In the genomic region with DNA sequence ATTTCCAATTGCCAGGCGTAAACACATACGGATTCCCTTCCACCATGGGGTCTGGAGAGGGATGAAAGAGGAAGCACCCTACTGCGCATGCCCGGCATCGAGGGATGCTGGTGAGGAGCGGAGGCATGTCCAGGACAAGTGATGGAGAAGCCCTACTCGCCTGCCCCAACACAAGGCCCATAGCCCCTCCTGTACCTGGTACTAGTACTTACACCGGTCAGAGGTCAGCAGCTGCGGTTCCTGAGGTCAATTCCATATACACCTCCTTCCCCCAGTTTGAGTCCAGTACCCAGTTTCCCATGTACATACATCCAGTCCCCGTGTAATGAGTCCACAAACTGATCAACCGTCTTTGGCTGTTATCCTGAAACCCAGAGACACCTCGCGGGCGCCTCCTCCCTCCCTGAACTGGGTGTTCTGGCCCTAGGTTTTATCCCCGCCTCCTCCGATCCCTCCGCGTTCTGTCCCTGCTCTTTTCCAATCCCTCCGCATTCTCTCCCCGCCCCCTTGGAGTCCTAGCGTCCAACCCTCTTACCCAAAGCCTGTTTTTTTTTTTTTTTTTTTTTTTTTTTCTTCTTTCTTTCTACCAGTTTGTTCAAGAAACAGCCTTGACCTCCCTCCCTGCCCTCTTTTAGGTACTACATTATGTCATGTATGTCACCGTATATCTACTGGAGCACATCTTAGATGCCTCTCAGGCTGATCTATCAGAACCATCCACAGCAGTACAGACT, we compare ENCODE assay signal across 8 mouse cellular contexts. TPM values are rescaled to one million over a fixed set of nuclear protein-coding genes. Genes with fewer than 3 reads are reported as not detected.
DNase-seq lines count a peak whose midpoint lies in the region; ATAC-seq and TF ChIP-seq lines count a peak whose summit lies in the region.

Gene Cpt1c, minus strand, starts transcription at position 469 of the 734 bp plus-strand sequence.

- peaks cover 44% of the 10 kb centered on the region for H3K4me1 ChIP-seq in hindbrain, embryonic 15.5 days (replicated peaks)

- H3K9me3 ChIP-seq in hindbrain, embryonic 15.5 days: no peaks in the 10 kb centered on the region

- WGBS in hindbrain, embryonic 15.5 days: under 1% methylated on average over 22 of the region's 22 CpGs

- ATAC-seq in hindbrain, embryonic 15.5 days (ENCODE audit: low FRiP score, low read depth): peak; percentile 58
- ATAC-seq in CD4-positive, CD25-positive, alpha-beta regulatory T cell, adult 4 months: no peak

- H3K4me2 ChIP-seq in hindbrain, embryonic 15.5 days: peak within 1 kb of the TSS; percentile 98

- DNase-seq in adrenal gland, adult 2 months: peak; percentile 85
- DNase-seq in embryo, embryonic 10 days (ENCODE audit: low spot score): peak; percentile 92
- peak; percentile 84 for DNase-seq in gastrocnemius, adult 2 months
- peak; percentile 87 to 88 for DNase-seq in left cerebral cortex, adult 18-20 months (ENCODE audit: low spot score in 2 of 2)
- peak; percentile 78 for DNase-seq in lung, postnatal 25 days (ENCODE audit: low spot score)
- peak; percentile 88 to 90 for DNase-seq in right cerebral cortex, adult 2 months (ENCODE audit: low spot score in 2 of 2)

- peak within 1 kb of the TSS; percentile 66 for H3K9ac ChIP-seq in hindbrain, embryonic 15.5 days

- H3K36me3 ChIP-seq in hindbrain, embryonic 15.5 days: peaks cover 36% of the 10 kb centered on the region

- intact Hi-C loops in gastrocnemius, adult 2 months (cut with DNase I): no loop called here

- H3K27ac ChIP-seq in gastrocnemius, adult 2 months: peak within 1 kb of the TSS; percentile 84
- peak within 1 kb of the TSS; percentile 91 for H3K27ac ChIP-seq in hindbrain, embryonic 15.5 days (replicated peaks)

- no peaks in the 10 kb centered on the region for H3K27me3 ChIP-seq in hindbrain, embryonic 15.5 days

- H3K4me3 ChIP-seq in gastrocnemius, adult 2 months: peak within 1 kb of the TSS; percentile 76
- H3K4me3 ChIP-seq in hindbrain, embryonic 15.5 days: peak within 1 kb of the TSS; percentile 51

- no peak; the same call in 1 of the 2 replicates for TF ChIP-seq CTCF in gastrocnemius, adult 2 months (IDR thresholded peaks at IDR 0.05)

RNA-seq across cellular contexts. Expression of gene Cpt1c, which starts in this region (rescaled TPM):
- 10 to 100 TPM in 1 of 2 experiments, 1 to 10 TPM in 1; 7.3 to 13.5 TPM for total RNA-seq in adrenal gland, adult 2 months (2021)
- polyA plus RNA-seq in adrenal gland, adult 2 months (2012; rRNA removed): 29.6 and 37.5 TPM in 2 replicates
- total RNA-seq in gastrocnemius, adult 2 months (2021): 1 to 10 TPM in 1 of 2 experiments, under 1 TPM in 1; 0.92 to 2.3 TPM
- 56.1 and 58.1 TPM in 2 replicates for polyA plus RNA-seq in hindbrain, embryonic 15.5 days (2015; fragmentation: Nextera tagmentation; extraction: Ambion mirVana)
- total RNA-seq in left cerebral cortex, adult 18-20 months (2021): 10 to 100 TPM; 98.3 to 98.4 TPM
- polyA plus RNA-seq in CD4-positive, CD25-positive, alpha-beta regulatory T cell, adult 4 months (2017; shearing (Covaris generic)): under 1 TPM; 0.36 to 0.92 TPM

Comparison
In these comparisons a context has a peak if more than half of its experiments do, and no peak if none do; other contexts are left out.
1. RNA of gene Cpt1c (total RNA-seq): 98.3 to 98.4 TPM in left cerebral cortex, adult 18-20 months; 7.3 to 13.5 TPM in adrenal gland, adult 2 months and 0.92 to 2.3 TPM in gastrocnemius, adult 2 months; every median in the first group is over 4 times any median in the second.
2. RNA of gene Cpt1c (polyA plus RNA-seq): 56.1 to 58.1 TPM in hindbrain, embryonic 15.5 days and 29.6 to 37.5 TPM in adrenal gland, adult 2 months; 0.36 to 0.92 TPM in CD4-positive, CD25-positive, alpha-beta regulatory T cell, adult 4 months; every median in the first group is over 10 times any median in the second.
3. Peak in every context shown above with its lines, with median percentiles within 50 percentile points of each other: DNase-seq.